Mouse (Mus musculus) cortical plate, adult 2 months (tissue): ENCODE measurements around the gene Ror1. TPM values are rescaled to one million over a fixed set of nuclear protein-coding genes. Genes with fewer than 3 reads are reported as not detected.

Source experiments
- H3K27ac ChIP-seq: fragments of 200-500 bp; 2 replicates; pipeline ENCODE4 v1.5.1; 2012; ENCODE audit warnings: low read length, control low read depth, inconsistent platforms; ENCODE audit not compliant: insufficient read depth
- H3K4me1 ChIP-seq: fragments of 200-500 bp; 2 replicates; pipeline ENCODE4 v1.6.1; 2011; ENCODE audit warnings: low read length; ENCODE audit not compliant: control insufficient read depth, insufficient read depth
- H3K4me3 ChIP-seq: fragments of 200-500 bp; 2 replicates; pipeline ENCODE4 v1.5.1; 2011; ENCODE audit warnings: mild to moderate bottlenecking, low read length, control low read depth; ENCODE audit not compliant: insufficient read depth
- CTCF ChIP-seq: fragments of 200-500 bp; IDR thresholded peaks from 2 replicates; pipeline ENCODE4 v1.5.1; 2011; ENCODE audit warnings: mild to moderate bottlenecking, control low read depth, low read length; ENCODE audit not compliant: insufficient read depth; ENCODE audit errors: extremely low read depth
- POLR2A ChIP-seq: fragments of 200-500 bp; IDR thresholded peaks from 2 replicates; pipeline ENCODE4 v1.6.1; 2011; ENCODE audit warnings: mild to moderate bottlenecking, low read length, control low read depth; ENCODE audit not compliant: insufficient read depth; ENCODE audit errors: extremely low read depth
- polyA plus RNA-seq: library from polyadenylated mRNA; depleted of rRNA; stranded (reverse); fragments of >200 nt; gene quantifications from 2 replicates; pipeline ENCODE4 v1.2.3, GENCODE M21; 2012

Gene Ror1
- polyA plus RNA-seq, 1 experiment, result 0.42 TPM

- Histone ChIP-seq H3K27ac (no peak overlapping the region), H3K4me1 (no peaks in the 10 kb centered on the region), H3K4me3 (no peak overlapping the region)
- no peak for TF ChIP-seq CTCF
- no peak for TF ChIP-seq POLR2A
These were observed 273.1 kb downstream of the Ror1 start for GRCm38 (mm10) chr4:100368691-100369090.

DNA sequence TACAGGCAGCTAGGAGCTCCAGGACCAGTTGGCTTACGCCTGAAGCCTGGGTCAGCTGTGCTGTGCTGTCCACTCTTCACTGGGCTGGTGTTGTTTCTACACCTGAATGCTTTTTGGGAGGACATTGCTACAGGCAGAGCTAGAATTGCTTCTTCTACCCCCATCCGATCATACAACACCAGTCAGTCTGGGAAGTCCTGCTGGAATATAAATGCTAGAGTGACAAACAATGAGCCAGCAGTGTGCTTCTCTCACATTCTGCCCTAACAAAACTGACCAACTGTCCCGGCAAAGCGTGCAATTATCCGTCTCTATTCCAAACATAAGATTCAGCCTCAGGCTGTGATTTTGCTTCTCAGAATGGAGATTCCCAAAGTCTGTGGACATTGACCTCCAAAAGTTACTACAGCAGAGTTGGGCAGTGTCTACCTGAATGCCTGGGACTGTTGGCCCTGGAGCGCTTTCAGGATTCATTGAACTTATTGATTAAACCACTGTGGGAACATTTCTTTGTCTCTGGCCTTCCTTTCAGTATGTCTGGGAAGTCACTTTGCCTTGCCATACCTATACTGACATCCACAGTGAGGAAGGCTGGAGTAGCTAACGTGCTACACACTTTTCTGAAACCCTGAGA lies 274.1 kb downstream of the Ror1 start:
- TF ChIP-seq POLR2A, result no peak
- TF ChIP-seq CTCF, result no peak
- Histone ChIP-seq H3K27ac (no peak overlapping the region), H3K4me1 (no peaks in the 10 kb centered on the region), H3K4me3 (no peak overlapping the region)

GRCm38 (mm10) chr4:100372806-100373205 lies 277.2 kb downstream of the Ror1 start:
- Histone ChIP-seq H3K27ac (no peak overlapping the region), H3K4me1 (no peaks in the 10 kb centered on the region)

DNA sequence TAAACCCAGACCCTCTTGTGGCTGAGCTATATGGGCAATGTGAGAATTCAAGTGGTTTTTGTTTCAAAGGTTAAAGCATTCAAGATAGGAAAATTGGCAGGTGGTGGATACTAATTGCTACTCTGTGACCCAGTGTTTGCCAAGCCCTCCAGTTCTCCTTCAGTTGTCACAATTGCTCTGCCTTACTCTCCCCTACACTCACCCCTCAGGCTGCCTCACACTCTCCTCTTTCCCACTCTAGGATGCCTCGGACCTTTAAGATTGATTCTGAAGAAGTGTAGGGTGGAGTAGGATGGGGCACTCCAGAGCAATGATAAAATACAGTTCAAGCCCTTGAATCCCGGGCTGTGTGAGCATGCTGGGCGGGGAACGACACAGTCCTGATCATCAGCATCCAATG lies 278.2 kb downstream of the Ror1 start:
- H3K27ac ChIP-seq, result no peak overlapping the region
- H3K4me3 ChIP-seq, result no peak overlapping the region
- H3K4me1 ChIP-seq, result no peaks in the 10 kb centered on the region
- TF ChIP-seq CTCF (no peak), POLR2A (no peak)

More at GRCm38 (mm10) chr4:100372806-100373205, 277.2 kb downstream of the Ror1 start:
- no peak overlapping the region for H3K4me3 ChIP-seq
- no peak for TF ChIP-seq POLR2A

DNA sequence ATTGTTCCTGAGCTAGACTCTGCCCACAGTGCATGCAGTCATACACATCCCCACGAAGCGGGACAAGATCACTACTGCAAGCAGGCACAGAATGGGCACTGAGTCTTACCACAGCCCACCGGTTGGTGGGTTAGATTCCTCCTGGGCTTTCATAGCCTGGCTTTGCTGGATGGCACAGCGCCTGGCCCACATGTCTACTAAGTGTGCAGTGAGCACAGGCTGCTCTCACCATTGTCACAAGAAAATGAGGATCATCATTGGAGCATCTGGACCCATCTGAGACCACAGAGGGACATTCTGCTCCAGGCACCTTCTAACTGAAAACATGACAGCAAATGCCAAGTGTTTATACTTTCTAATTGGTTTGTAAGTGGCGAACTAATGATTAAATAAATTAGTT lies 279.7 kb downstream of the Ror1 start:
- H3K4me3 ChIP-seq, result no peak overlapping the region
- no peak overlapping the region for H3K27ac ChIP-seq
- TF ChIP-seq POLR2A, result no peak
- no peak for TF ChIP-seq CTCF
- H3K4me1 ChIP-seq, result no peaks in the 10 kb centered on the region

DNA sequence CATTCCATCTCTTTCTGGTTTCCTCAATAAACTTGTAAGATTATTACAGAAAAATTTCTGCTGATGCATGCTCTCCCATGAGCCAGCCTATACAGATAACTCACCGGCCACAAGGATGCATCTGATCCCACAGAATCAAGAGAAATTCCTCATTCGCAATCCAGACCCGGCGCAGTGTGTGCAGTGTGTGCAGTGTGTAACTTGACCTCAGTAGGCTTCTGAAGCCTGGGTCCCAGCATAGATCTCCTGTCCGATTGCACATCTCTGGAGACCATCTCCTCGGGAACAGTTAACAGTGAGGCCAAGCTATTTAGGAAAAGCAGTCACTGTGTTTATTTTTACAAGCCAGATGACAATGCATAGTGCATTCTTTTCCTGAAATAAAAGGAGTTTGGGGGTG lies 280.6 kb downstream of the Ror1 start:
- Histone ChIP-seq H3K4me3 (no peak overlapping the region), H3K27ac (no peak overlapping the region), H3K4me1 (no peaks in the 10 kb centered on the region)
- TF ChIP-seq CTCF (no peak), POLR2A (no peak)

GRCm38 (mm10) chr4:100377231-100377630 lies 281.6 kb downstream of the Ror1 start:
- TF ChIP-seq POLR2A (no peak), CTCF (no peak)
- Histone ChIP-seq H3K27ac (no peak overlapping the region), H3K4me3 (no peak overlapping the region), H3K4me1 (no peaks in the 10 kb centered on the region)

DNA sequence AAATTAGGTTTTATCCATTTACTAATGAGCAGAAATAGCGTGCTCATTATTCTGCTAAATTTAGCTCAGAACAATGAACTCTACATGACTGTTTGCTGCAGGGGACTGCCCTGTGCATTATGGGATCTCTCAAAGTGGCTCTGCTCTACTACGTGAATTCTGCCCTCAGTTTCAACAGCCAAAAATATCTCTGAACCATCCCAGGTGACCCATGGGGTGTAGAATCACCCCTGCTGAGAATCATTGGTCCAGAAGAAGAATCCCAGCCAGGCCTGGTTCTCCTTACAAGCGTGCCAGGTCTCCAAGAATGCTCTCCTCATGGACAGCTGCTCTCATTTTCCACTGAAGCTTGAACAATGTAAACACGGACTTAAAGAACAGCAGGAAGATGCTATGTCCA lies 282.4 kb downstream of the Ror1 start:
- no peaks in the 10 kb centered on the region for H3K4me1 ChIP-seq
- no peak overlapping the region for H3K4me3 ChIP-seq
- TF ChIP-seq POLR2A, result no peak
- TF ChIP-seq CTCF, result no peak
- H3K27ac ChIP-seq, result no peak overlapping the region

- Histone ChIP-seq H3K4me1 (no peaks in the 10 kb centered on the region), H3K27ac (no peak overlapping the region), H3K4me3 (no peak overlapping the region)
- TF ChIP-seq POLR2A (no peak), CTCF (no peak)
These were observed 286.2 kb downstream of the Ror1 start for GRCm38 (mm10) chr4:100381760-100382159.

- TF ChIP-seq CTCF, result 0 out of 2 replicates have a peak, but pooled peaks have one; percentile 6
- no peak for TF ChIP-seq POLR2A
- Histone ChIP-seq H3K4me1 (no peaks in the 10 kb centered on the region), H3K27ac (no peak overlapping the region), H3K4me3 (no peak overlapping the region)
These were observed 290.8 kb downstream of the Ror1 start for GRCm38 (mm10) chr4:100386272-100386988.
